Mouse (Mus musculus) spleen, postnatal 4 days (tissue): ENCODE data around the gene C5ar2.

Experiments used
- DNase-seq, 2 experiments: peaks; one replicate each; pipeline ENCODE4 v3.0.0; 2022; ENCODE audit warnings: low spot score in 2 of 2

The C5ar2 gene

DNA sequence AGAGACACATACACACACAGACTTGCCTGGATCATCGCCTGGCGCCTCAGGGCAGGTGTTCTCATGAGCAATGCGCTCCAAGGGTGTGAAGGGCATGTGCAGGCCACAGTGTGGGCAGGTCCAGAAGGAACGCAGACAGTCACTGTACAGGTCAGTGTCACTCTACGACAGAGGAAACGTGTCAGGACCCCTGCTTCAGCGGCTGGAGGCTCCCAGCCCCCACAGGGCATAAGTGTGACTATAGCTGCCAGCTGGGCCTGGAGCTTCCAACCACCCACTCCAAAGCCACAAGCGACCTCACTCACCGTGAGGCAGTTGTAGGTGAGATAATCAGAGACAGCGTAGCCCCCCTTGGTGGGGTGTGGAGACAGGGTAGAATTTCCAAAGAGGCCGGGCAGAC is 45.4 kb downstream of the C5ar2 start:
- DNase-seq, result no peak

DNA sequence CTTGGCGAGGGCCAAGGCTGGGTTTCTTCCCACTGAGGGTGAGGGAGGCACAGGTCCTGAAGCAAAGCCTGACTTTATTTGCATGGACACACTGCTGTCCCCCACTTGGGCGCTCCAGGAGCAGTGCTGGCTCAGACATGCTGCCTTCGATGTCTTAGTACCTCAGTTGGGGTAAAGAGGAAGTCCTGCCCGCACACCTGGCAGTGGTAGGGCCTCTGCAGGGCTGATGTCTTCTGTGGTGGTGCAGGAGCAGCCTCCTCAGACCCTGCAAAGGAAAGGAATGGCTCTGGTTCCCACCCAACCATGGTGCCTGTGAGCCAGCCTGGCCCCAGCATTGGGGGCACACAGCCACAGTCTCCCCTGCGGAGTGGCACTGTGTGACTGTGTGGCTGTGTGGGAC is 46.8 kb downstream of the C5ar2 start:
- peak in 1 of 2 experiments; percentile 41 for DNase-seq

DNA sequence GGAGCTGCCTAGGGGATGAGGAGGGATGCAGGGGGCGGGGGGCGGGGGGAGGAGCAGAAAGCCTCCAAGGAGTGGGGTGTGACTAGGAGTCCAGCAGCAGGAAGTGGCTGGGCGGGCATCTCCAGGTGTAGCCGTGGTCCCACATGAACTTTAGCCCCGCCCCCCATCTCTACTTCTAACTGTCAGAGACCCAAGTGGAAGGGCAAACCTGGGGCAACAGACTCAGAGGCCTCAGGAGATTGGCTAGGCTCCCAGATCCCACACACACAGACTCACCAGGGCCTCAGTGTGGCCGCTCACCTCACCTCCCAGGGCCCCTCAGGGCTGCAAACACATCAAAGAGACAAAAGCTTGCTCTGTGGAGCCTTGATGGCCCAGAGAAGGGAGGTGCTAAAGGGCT is 47.3 kb downstream of the C5ar2 start:
- DNase-seq, result no peak

DNA sequence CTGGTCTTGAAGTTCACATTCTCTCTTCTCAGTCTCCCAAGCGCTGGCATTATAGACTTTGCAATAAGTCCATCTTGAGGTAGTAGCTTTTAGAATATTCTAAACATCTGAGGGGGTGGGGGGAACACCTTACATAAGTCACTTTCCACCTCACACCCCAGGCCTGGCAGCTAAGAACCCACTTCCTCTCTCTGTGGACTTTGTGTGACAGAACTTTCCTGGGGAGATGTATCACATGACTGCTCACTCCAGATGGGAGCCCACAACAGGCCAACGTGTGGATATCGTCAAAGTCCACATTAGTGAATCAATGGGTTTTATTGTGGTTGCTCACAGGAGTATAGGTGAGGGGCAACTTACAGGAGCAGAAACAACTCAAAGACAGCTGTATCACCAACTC is 50.3 kb downstream of the C5ar2 start:
- DNase-seq, result no peak

DNA sequence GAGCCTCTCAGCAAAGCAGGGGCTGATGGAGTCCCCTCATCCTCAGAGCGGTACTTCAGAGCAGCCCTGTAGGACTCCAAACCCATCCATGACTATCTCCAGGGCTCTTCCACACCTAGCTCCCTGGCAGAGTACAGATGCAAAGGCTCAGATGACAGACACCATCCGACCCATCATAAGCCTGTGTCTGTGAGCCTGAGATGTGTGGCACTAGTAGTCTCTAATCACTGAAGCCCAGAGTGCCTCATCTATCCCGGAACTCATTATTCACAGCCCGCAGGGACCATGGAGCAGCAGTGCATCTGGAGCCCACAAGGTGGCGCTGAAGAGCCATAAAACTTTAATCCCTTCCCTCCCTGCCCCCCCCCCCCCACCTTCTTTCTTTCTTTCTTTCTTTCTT is 51.6 kb downstream of the C5ar2 start:
- peak; percentile 75 to 91 for DNase-seq

DNA sequence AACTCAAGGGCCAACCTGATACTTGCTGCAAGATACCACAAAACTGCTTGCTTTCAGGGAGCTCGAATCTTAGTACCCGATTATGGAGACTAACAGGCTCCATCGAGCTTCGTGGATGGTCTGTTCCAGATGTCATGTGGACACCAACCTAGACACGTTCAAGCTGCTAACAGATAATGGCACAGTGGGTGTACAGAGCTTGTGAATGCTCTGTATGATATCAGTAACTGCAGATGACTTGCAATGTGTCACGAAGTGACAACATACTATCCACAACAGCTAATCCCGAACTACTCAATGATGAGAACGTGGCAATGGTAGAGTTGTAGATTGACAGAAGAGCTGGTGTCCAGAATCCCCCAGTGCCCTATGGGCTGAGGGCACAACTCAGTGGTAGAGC is 56.5 kb downstream of the C5ar2 start:
- DNase-seq, result no peak
